In the genomic region with DNA sequence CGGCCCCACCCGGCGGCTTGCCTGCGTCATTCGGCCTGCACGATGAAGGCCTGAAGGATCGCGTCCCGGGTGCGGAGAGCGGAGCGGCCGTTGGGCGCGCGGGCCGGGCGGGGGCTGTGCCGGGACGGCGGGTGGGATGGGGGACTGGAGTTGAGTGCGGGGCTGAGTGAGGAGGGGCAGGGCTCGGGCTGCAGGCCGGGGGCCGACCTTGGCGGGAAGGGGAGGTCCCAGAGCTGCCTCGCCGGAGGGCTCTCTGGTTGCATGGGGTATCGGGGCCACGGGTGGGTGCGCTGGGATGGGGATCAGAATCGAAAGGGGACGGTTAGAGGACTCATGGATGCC, we compare ENCODE assay signal across 8 mouse cellular contexts. TPM values are rescaled to one million over a fixed set of nuclear protein-coding genes. Genes with fewer than 3 reads are reported as not detected.
DNase-seq lines count a peak whose midpoint lies in the region; ATAC-seq and TF ChIP-seq lines count a peak whose summit lies in the region.

No protein-coding gene starts in this region.

- peak overlapping the region; percentile 96 for H3K4me2 ChIP-seq in liver, embryonic 11.5 days

- DNase-seq in heart, embryonic 10.5 days (ENCODE audit: low spot score): no peak
- DNase-seq in heart, postnatal 10 days: no peak
- DNase-seq in forebrain, embryonic 10.5 days (ENCODE audit: extremely low spot score, low spot score): no peak
- DNase-seq in liver, embryonic 11.5 days (ENCODE audit: low spot score): no peak
- no peak for DNase-seq in spleen, adult 12 weeks (ENCODE audit: low spot score)
- no peak for DNase-seq in testis, postnatal 14 days (ENCODE audit: low spot score)
- DNase-seq in urinary bladder, postnatal 4 days (ENCODE audit: low spot score in 2 of 2): no peak

- no peak for TF ChIP-seq CTCF in C2C12 (IDR thresholded peaks at IDR 0.05; ENCODE audit: control insufficient read depth, insufficient read depth, insufficient read length)

- H3K4me1 ChIP-seq in heart, embryonic 10.5 days: peaks cover 53% of the 10 kb centered on the region
- H3K4me1 ChIP-seq in forebrain, embryonic 10.5 days: peaks cover 62% of the 10 kb centered on the region
- H3K4me1 ChIP-seq in liver, embryonic 11.5 days (replicated peaks; ENCODE audit: control insufficient read depth, insufficient read depth, low read length): peaks cover 40% of the 10 kb centered on the region

- peak overlapping the region; percentile 78 for H3ac ChIP-seq in C2C12 (ENCODE audit: control insufficient read depth, insufficient read length, low read depth)

- H3K4me3 ChIP-seq in heart, embryonic 10.5 days: peak overlapping the region; percentile 99
- peak overlapping the region; percentile 80 for H3K4me3 ChIP-seq in C2C12 (ENCODE audit: insufficient read depth, poor library complexity, severe bottlenecking)
- H3K4me3 ChIP-seq in forebrain, embryonic 10.5 days: peak overlapping the region; percentile 96
- H3K4me3 ChIP-seq in liver, embryonic 11.5 days (ENCODE audit: low read depth, low read length): peak overlapping the region; percentile 96

- WGBS in heart, embryonic 10.5 days: 1% methylated on average over 31 of the region's 33 CpGs
- WGBS in forebrain, embryonic 10.5 days: under 1% methylated on average over 33 of the region's 33 CpGs
- WGBS in liver, embryonic 11.5 days: under 1% methylated on average over 33 of the region's 33 CpGs

- H3K27ac ChIP-seq in heart, embryonic 10.5 days: peak overlapping the region; percentile 96
- peak overlapping the region; percentile 98 for H3K27ac ChIP-seq in forebrain, embryonic 10.5 days
- peak overlapping the region; percentile 92 for H3K27ac ChIP-seq in liver, embryonic 11.5 days (ENCODE audit: low read depth, low read length)

- intact Hi-C loops in heart, postnatal 10 days (cut with DNase I): loop anchor here (5.0 kb wide), 2 partner anchors 175 to 240 kb away; partner anchors contain the start of genes Arhgef1 and Megf8

- H3K27me3 ChIP-seq in heart, embryonic 10.5 days (ENCODE audit: insufficient read depth, poor library complexity, severe bottlenecking): no peaks in the 10 kb centered on the region
- H3K27me3 ChIP-seq in C2C12 (ENCODE audit: control insufficient read depth, insufficient read depth, insufficient read length): no peaks in the 10 kb centered on the region
- no peaks in the 10 kb centered on the region for H3K27me3 ChIP-seq in forebrain, embryonic 10.5 days (ENCODE audit: poor library complexity, severe bottlenecking)
- H3K27me3 ChIP-seq in liver, embryonic 11.5 days (replicated peaks; ENCODE audit: control insufficient read depth, insufficient read depth, low read length): no peaks in the 10 kb centered on the region

- peaks cover 24% of the 10 kb centered on the region for H3K79me3 ChIP-seq in C2C12 (ENCODE audit: low read depth)

- peak overlapping the region; percentile 93 for H3K9ac ChIP-seq in liver, embryonic 11.5 days (ENCODE audit: low read depth, low read length)

- peak; percentile 32; the same call in 1 of the 2 replicates for ATAC-seq in liver, embryonic 11.5 days (replicated peaks; ENCODE audit: low FRiP score)

- peaks cover 31% of the 10 kb centered on the region for H3K36me3 ChIP-seq in heart, embryonic 10.5 days
- peaks cover 27% of the 10 kb centered on the region for H3K36me3 ChIP-seq in C2C12 (ENCODE audit: control insufficient read depth, insufficient read depth)
- peaks cover 36% of the 10 kb centered on the region for H3K36me3 ChIP-seq in forebrain, embryonic 10.5 days (replicated peaks)
- peaks cover 28% of the 10 kb centered on the region for H3K36me3 ChIP-seq in liver, embryonic 11.5 days (ENCODE audit: control insufficient read depth, insufficient read depth, low read length)

- peaks cover 45% of the 10 kb centered on the region for H3K79me2 ChIP-seq in C2C12 (ENCODE audit: control insufficient read depth, insufficient read depth)

- H3K9me3 ChIP-seq in heart, embryonic 10.5 days: no peaks in the 10 kb centered on the region
- no peaks in the 10 kb centered on the region for H3K9me3 ChIP-seq in forebrain, embryonic 10.5 days
- no peaks in the 10 kb centered on the region for H3K9me3 ChIP-seq in liver, embryonic 11.5 days (ENCODE audit: control insufficient read depth, low read length)

TF ChIP-seq in C2C12, 6 proteins besides CTCF, POLR2A, EP300 and RAD21:
- TF ChIP-seq USF1 (IDR thresholded peaks at IDR 0.05; ENCODE audit: low read depth) (no peak), MAX (IDR thresholded peaks at IDR 0.05) (no peak), MYOG (IDR thresholded peaks at IDR 0.05; ENCODE audit: control insufficient read depth, extremely low read depth, insufficient read length) (no peak), MYOD1 (IDR thresholded peaks at IDR 0.05; ENCODE audit: control insufficient read depth, insufficient read length, low read depth) (no peak), CEBPB (IDR thresholded peaks at IDR 0.05; ENCODE audit: low read depth) (no peak), FOSL1 (IDR thresholded peaks at IDR 0.05; ENCODE audit: insufficient read depth, low read length, poor library complexity, severe bottlenecking) (no peak)

RNA-seq across cellular contexts. Expression of gene Zfp574, which starts 5.0 kb away (rescaled TPM):
- 25.0 and 30.2 TPM in 2 replicates for polyA plus RNA-seq in heart, embryonic 10.5 days (2016; fragmentation: Nextera tagmentation; extraction: Ambion mirVana)
- total RNA-seq in heart, postnatal 10 days (2021): 10 to 100 TPM; 12.1 to 13.6 TPM
- polyA plus RNA-seq in C2C12 (2012; fragmentation: generic; extraction: Trizol): 15.5 TPM
- polyA plus RNA-seq in forebrain, embryonic 10.5 days (2016; fragmentation: Nextera tagmentation; extraction: Ambion mirVana): 41.5 and 42.5 TPM in 2 replicates
- polyA plus RNA-seq in liver, embryonic 11.5 days (2014; fragmentation: Nextera tagmentation; extraction: Ambion mirVana): 22.8 and 23.1 TPM in 2 replicates

RNA-seq across cellular contexts. Expression of gene Grik5, which starts 5.2 kb away (rescaled TPM):
- 4.7 and 6.6 TPM in 2 replicates for polyA plus RNA-seq in heart, embryonic 10.5 days (2016; fragmentation: Nextera tagmentation; extraction: Ambion mirVana)
- total RNA-seq in heart, postnatal 10 days (2021): 1 to 10 TPM; 9.0 to 9.5 TPM
- 9.8 TPM for polyA plus RNA-seq in C2C12 (2012; fragmentation: generic; extraction: Trizol)
- 4.4 and 6.8 TPM in 2 replicates for polyA plus RNA-seq in forebrain, embryonic 10.5 days (2016; fragmentation: Nextera tagmentation; extraction: Ambion mirVana)
- 3.5 and 5.3 TPM in 2 replicates for polyA plus RNA-seq in liver, embryonic 11.5 days (2014; fragmentation: Nextera tagmentation; extraction: Ambion mirVana)
